In genomic region chr19:45527931-45528534, GRCm38 (mm10) we compare ENCODE assay signal across 15 mouse cellular contexts. TPM values are rescaled to one million over a fixed set of nuclear protein-coding genes. Genes with fewer than 3 reads are reported as not detected.
DNase-seq lines count a peak whose midpoint lies in the region; ATAC-seq and TF ChIP-seq lines count a peak whose summit lies in the region.
"Had no signal": no experiment of that assay in that cellular context is flagged by ENCODE, and none has a peak within 500 bp of the region (broad histone marks: within the 10 kb centered on the region; RNA-seq: fewer than 3 reads in every experiment).

No protein-coding gene starts in this region.

- no peak for ATAC-seq in liver, embryonic 12.5 days
- ATAC-seq in liver, embryonic 11.5 days (replicated peaks; ENCODE audit: low FRiP score), result no peak
- ATAC-seq: intestine, embryonic 16.5 days had no signal

- no peak for DNase-seq in liver, embryonic 11.5 days (ENCODE audit: low spot score)
- DNase-seq in naive thymus-derived CD4-positive, alpha-beta T cell, adult 2 months (ENCODE audit: low read depth), result peak; percentile 66
- peak; percentile 63 for DNase-seq in thymus, postnatal 4 days
- no peak for DNase-seq in adipocyte (ENCODE audit: low spot score)
- DNase-seq in lung, adult 18-20 months, result no peak
- DNase-seq: adrenal gland, postnatal 36 days; cerebellum, adult 18-20 months; gastrocnemius, postnatal 25 days; heart, postnatal 4 days; right cerebral cortex, postnatal 25 days had no signal

- H3K36me3 ChIP-seq in liver, embryonic 12.5 days, result peaks cover 76% of the 10 kb centered on the region
- peaks cover 9% of the 10 kb centered on the region for H3K36me3 ChIP-seq in liver, embryonic 11.5 days (ENCODE audit: control insufficient read depth, insufficient read depth, low read length)

- H3K27ac ChIP-seq in liver, embryonic 12.5 days, result peak overlapping the region; percentile 39
- H3K27ac ChIP-seq in liver, embryonic 11.5 days (ENCODE audit: low read depth, low read length), result no peak overlapping the region
- peak overlapping the region; percentile 12; the same call in 1 of the 2 replicates for H3K27ac ChIP-seq in bone marrow, adult 2 months (ENCODE audit: control insufficient read depth, insufficient read depth, low read depth, low read length, poor library complexity)
- H3K27ac ChIP-seq: liver, embryonic 14.5 days had no signal

- no peaks in the 10 kb centered on the region for H3K27me3 ChIP-seq in liver, embryonic 12.5 days (replicated peaks)
- no peaks in the 10 kb centered on the region for H3K27me3 ChIP-seq in liver, embryonic 11.5 days (replicated peaks; ENCODE audit: control insufficient read depth, insufficient read depth, low read length)

- H3K9ac ChIP-seq in liver, embryonic 12.5 days, result no peak overlapping the region
- H3K9ac ChIP-seq in liver, embryonic 11.5 days (ENCODE audit: low read depth, low read length), result no peak overlapping the region
- H3K9ac ChIP-seq: liver, embryonic 14.5 days had no signal

- H3K4me3 ChIP-seq in liver, embryonic 12.5 days, result no peak overlapping the region
- no peak overlapping the region for H3K4me3 ChIP-seq in liver, embryonic 11.5 days (ENCODE audit: low read depth, low read length)
- no peak overlapping the region for H3K4me3 ChIP-seq in bone marrow, adult 2 months (replicated peaks; ENCODE audit: control insufficient read depth, low read depth, low read length)
- H3K4me3 ChIP-seq: erythroblast, embryonic 14.5 days had no signal

- WGBS in liver, embryonic 12.5 days (ENCODE audit: insufficient replicate concordance), result 59% methylated on average over 10 of the region's 10 CpGs
- WGBS in liver, embryonic 11.5 days, result 70% methylated on average over 10 of the region's 10 CpGs
- WGBS in bone marrow, adult 2 months, result 15% methylated on average over 10 of the region's 10 CpGs

- H3K4me2 ChIP-seq in liver, embryonic 12.5 days, result no peak overlapping the region
- no peak overlapping the region for H3K4me2 ChIP-seq in liver, embryonic 11.5 days

- peaks cover 39% of the 10 kb centered on the region for H3K4me1 ChIP-seq in liver, embryonic 12.5 days
- peaks cover 21% of the 10 kb centered on the region for H3K4me1 ChIP-seq in liver, embryonic 11.5 days (replicated peaks; ENCODE audit: control insufficient read depth, insufficient read depth, low read length)
- H3K4me1 ChIP-seq in bone marrow, adult 2 months (ENCODE audit: control insufficient read depth, insufficient read depth, low read length), result peaks cover 11% of the 10 kb centered on the region

- TF ChIP-seq CTCF in bone marrow, adult 2 months (IDR thresholded peaks at IDR 0.05; ENCODE audit: control insufficient read depth, insufficient read depth, low read length), result no peak

- no peak for TF ChIP-seq POLR2A in bone marrow, adult 2 months (IDR thresholded peaks at IDR 0.05; ENCODE audit: borderline replicate concordance, control insufficient read depth, low read depth, low read length)

- H3K9me3 ChIP-seq in liver, embryonic 12.5 days (replicated peaks), result no peaks in the 10 kb centered on the region
- no peaks in the 10 kb centered on the region for H3K9me3 ChIP-seq in liver, embryonic 11.5 days (ENCODE audit: control insufficient read depth, low read length)

RNA-seq across cellular contexts. Expression of gene Poll, which starts 32.3 kb away (rescaled TPM):
- 9.2 and 9.9 TPM in 2 replicates for polyA plus RNA-seq in liver, embryonic 12.5 days (2016; fragmentation: Nextera tagmentation; extraction: Ambion mirVana)
- 15.2 TPM in 2 replicates for polyA plus RNA-seq in liver, embryonic 11.5 days (2014; fragmentation: Nextera tagmentation; extraction: Ambion mirVana)
- polyA plus RNA-seq in bone marrow, adult 2 months (2011; ENCODE audit: insufficient read depth, insufficient read length, low replicate concordance, missing spikeins), result 2.1 and 5.2 TPM in 2 replicates

RNA-seq across cellular contexts. Expression of gene Gm17018, which starts 32.4 kb away (rescaled TPM):
- polyA plus RNA-seq in liver, embryonic 12.5 days (2016; fragmentation: Nextera tagmentation; extraction: Ambion mirVana), result 21.4 and 25.5 TPM in 2 replicates
- 34.7 and 36.8 TPM in 2 replicates for polyA plus RNA-seq in liver, embryonic 11.5 days (2014; fragmentation: Nextera tagmentation; extraction: Ambion mirVana)
- 16.1 and 32.6 TPM in 2 replicates for polyA plus RNA-seq in bone marrow, adult 2 months (2011; ENCODE audit: insufficient read depth, insufficient read length, low replicate concordance, missing spikeins)

Comparison
In these comparisons a context has a peak if more than half of its experiments do, and no peak if none do; other contexts are left out.
1. DNase-seq: peak in naive thymus-derived CD4-positive, alpha-beta T cell, adult 2 months (single experiment) and thymus, postnatal 4 days (single experiment); none in liver, embryonic 11.5 days (single experiment), adipocyte (single experiment) and lung, adult 18-20 months (0 of 2).